Comparison of ENCODE assay signal across 15 mouse cellular contexts in the genomic region with DNA sequence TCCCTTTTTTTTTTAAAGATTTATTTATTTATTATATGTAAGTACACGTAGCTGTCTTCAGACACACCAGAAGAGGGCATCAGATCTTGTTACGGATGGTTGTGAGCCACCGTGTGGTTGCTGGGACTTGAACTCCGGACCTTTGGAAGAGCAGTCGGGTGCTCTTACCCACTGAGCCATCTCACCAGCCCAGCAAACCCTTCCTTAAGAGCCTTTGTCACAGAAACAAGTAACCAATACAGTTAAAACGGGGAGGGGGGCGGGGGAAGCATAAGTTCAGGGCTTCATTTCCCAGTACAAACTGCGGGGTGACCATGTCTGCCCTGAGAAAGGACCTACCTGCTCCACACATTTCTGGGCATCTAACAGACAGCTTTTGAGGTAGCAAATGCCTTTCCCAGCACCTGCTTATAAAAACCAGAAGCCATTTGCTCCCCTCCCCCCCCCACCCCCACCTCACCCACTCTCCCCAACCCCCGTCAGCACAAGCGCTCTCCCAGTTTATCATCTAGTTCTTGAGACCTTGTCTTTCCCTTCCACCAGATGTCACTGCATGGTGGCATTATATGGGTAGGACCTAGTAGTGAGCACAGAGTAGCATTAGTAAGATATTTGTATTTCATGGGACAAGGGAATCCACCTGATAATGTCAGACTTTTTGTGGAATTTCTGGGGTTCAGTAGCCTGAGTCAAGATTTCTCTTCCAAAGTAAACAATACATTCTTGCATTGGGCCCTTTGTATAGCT. TPM values are rescaled to one million over a fixed set of nuclear protein-coding genes. Genes with fewer than 3 reads are reported as not detected.
DNase-seq lines count a peak whose midpoint lies in the region; ATAC-seq and TF ChIP-seq lines count a peak whose summit lies in the region.
"Had no signal": no experiment of that assay in that cellular context is flagged by ENCODE, and none has a peak within 500 bp of the region (broad histone marks: within the 10 kb centered on the region; RNA-seq: fewer than 3 reads in every experiment).

No protein-coding gene starts in this region.

- H3K4me2 ChIP-seq in forebrain, postnatal 0 days (ENCODE audit: low read depth), result no peak overlapping the region
- H3K4me2 ChIP-seq in forebrain, embryonic 11.5 days (ENCODE audit: low read depth, low read length, severe bottlenecking), result no peak overlapping the region
- H3K4me2 ChIP-seq in lung, embryonic 14.5 days, result no peak overlapping the region
- H3K4me2 ChIP-seq: embryonic facial prominence, embryonic 15.5 days had no signal

- H3K27ac ChIP-seq in forebrain, postnatal 0 days (ENCODE audit: low read depth, low read length), result no peak overlapping the region
- no peak overlapping the region for H3K27ac ChIP-seq in forebrain, embryonic 11.5 days (ENCODE audit: low read depth, low read length)
- no peak overlapping the region for H3K27ac ChIP-seq in lung, embryonic 14.5 days (ENCODE audit: low read depth)
- H3K27ac ChIP-seq: embryonic facial prominence, embryonic 15.5 days had no signal

- no peak overlapping the region for H3K9ac ChIP-seq in forebrain, postnatal 0 days
- H3K9ac ChIP-seq in forebrain, embryonic 11.5 days (ENCODE audit: low read length), result no peak overlapping the region
- no peak overlapping the region for H3K9ac ChIP-seq in lung, embryonic 14.5 days
- H3K9ac ChIP-seq: embryonic facial prominence, embryonic 15.5 days had no signal

- peak; percentile 62; the same call in 1 of the 2 replicates for TF ChIP-seq CTCF in forebrain, postnatal 0 days (IDR thresholded peaks at IDR 0.05; ENCODE audit: low read depth)
- peak; percentile 37 for TF ChIP-seq CTCF in lung, embryonic 14.5 days (IDR thresholded peaks at IDR 0.05; ENCODE audit: low read depth)

- DNase-seq in forebrain, postnatal 0 days, result peak; percentile 47
- no peak for DNase-seq in forebrain, embryonic 11.5 days (ENCODE audit: low spot score)
- peak; percentile 38 for DNase-seq in lung, embryonic 14.5 days
- no peak for DNase-seq in lung, postnatal 36 days
- DNase-seq in CD4-positive helper T cell, adult 2 months (ENCODE audit: low read depth, low spot score), result peak; percentile 16
- DNase-seq in brain, adult 2 months (ENCODE audit: low read depth, low spot score), result peak; percentile 48
- no peak for DNase-seq in frontal cortex, postnatal 14 days (ENCODE audit: low spot score in 2 of 2)
- no peak for DNase-seq in cerebellum, adult 18-20 months
- DNase-seq: adrenal gland, adult 8-10 months; lung, adult 2 months had no signal

- peaks cover 15% of the 10 kb centered on the region for H3K36me3 ChIP-seq in forebrain, postnatal 0 days (ENCODE audit: insufficient read depth)
- H3K36me3 ChIP-seq in forebrain, embryonic 11.5 days (ENCODE audit: control insufficient read depth, insufficient read depth, low read length), result no peaks in the 10 kb centered on the region; the same call in 1 of the 2 replicates
- H3K36me3 ChIP-seq in lung, embryonic 14.5 days (ENCODE audit: insufficient read depth), result peaks cover 17% of the 10 kb centered on the region

- no peaks in the 10 kb centered on the region for H3K4me1 ChIP-seq in forebrain, postnatal 0 days (ENCODE audit: insufficient read depth)
- H3K4me1 ChIP-seq in forebrain, embryonic 11.5 days (replicated peaks; ENCODE audit: control insufficient read depth, insufficient read depth, low read length), result no peaks in the 10 kb centered on the region
- no peaks in the 10 kb centered on the region for H3K4me1 ChIP-seq in lung, embryonic 14.5 days (ENCODE audit: insufficient read depth)

- H3K4me3 ChIP-seq in forebrain, postnatal 0 days (ENCODE audit: low read depth, low read length), result no peak overlapping the region
- H3K4me3 ChIP-seq in forebrain, embryonic 11.5 days (ENCODE audit: low read depth, low read length), result no peak overlapping the region
- H3K4me3 ChIP-seq in lung, embryonic 14.5 days (ENCODE audit: low read depth, low read length), result no peak overlapping the region
- H3K4me3 ChIP-seq: embryonic facial prominence, embryonic 15.5 days had no signal

- ATAC-seq in forebrain, postnatal 0 days, result peak; percentile 64
- ATAC-seq in forebrain, embryonic 11.5 days (replicated peaks; ENCODE audit: low FRiP score), result no peak
- peak; percentile 22; the same call in 1 of the 2 replicates for ATAC-seq in lung, embryonic 14.5 days (ENCODE audit: insufficient read depth)

- H3K27me3 ChIP-seq in forebrain, postnatal 0 days (ENCODE audit: insufficient read depth, low read length), result no peaks in the 10 kb centered on the region
- H3K27me3 ChIP-seq in forebrain, embryonic 11.5 days (ENCODE audit: control insufficient read depth, insufficient read depth, low read length), result no peaks in the 10 kb centered on the region
- H3K27me3 ChIP-seq in lung, embryonic 14.5 days (ENCODE audit: insufficient read depth, low read length), result no peaks in the 10 kb centered on the region; the same call in 1 of the 2 replicates
- H3K27me3 ChIP-seq: embryonic facial prominence, embryonic 15.5 days had no signal

- H3K9me3 ChIP-seq in forebrain, postnatal 0 days (ENCODE audit: low read length), result no peaks in the 10 kb centered on the region
- no peaks in the 10 kb centered on the region for H3K9me3 ChIP-seq in forebrain, embryonic 11.5 days (ENCODE audit: control insufficient read depth, low read length)
- no peaks in the 10 kb centered on the region for H3K9me3 ChIP-seq in lung, embryonic 14.5 days (ENCODE audit: low read depth, low read length)
- H3K9me3 ChIP-seq: embryonic facial prominence, embryonic 15.5 days had no signal

- 48% methylated on average over 10 of the region's 10 CpGs for WGBS in forebrain, postnatal 0 days
- WGBS in forebrain, embryonic 11.5 days, result 59% methylated on average over 10 of the region's 10 CpGs
- WGBS in lung, embryonic 14.5 days, result 45% methylated on average over 10 of the region's 10 CpGs

RNA-seq across cellular contexts. Expression of a gene that starts 13.6 kb away (rescaled TPM):
- total RNA-seq in forebrain, postnatal 0 days (2014; rRNA removed), result 36.5 and 54.9 TPM in 2 replicates
- polyA plus RNA-seq in forebrain, postnatal 0 days (2015; fragmentation: Nextera tagmentation; extraction: Ambion mirVana), result 41.7 and 49.8 TPM in 2 replicates
- 19.1 and 21.3 TPM in 2 replicates for polyA plus RNA-seq in forebrain, embryonic 11.5 days (2014; fragmentation: Nextera tagmentation; extraction: Ambion mirVana)
- polyA plus RNA-seq in lung, embryonic 14.5 days (2014; fragmentation: Nextera tagmentation; extraction: Ambion mirVana), result 19.7 and 19.9 TPM in 2 replicates

RNA-seq across cellular contexts. Expression of a gene that starts 53.0 kb away (rescaled TPM):
- total RNA-seq in forebrain, postnatal 0 days (2014; rRNA removed), result not detected in 2 replicates
- polyA plus RNA-seq in forebrain, postnatal 0 days (2015; fragmentation: Nextera tagmentation; extraction: Ambion mirVana), result 0.07 TPM in 1 of 2 replicates, not detected in the other
- not detected in 2 replicates for polyA plus RNA-seq in forebrain, embryonic 11.5 days (2014; fragmentation: Nextera tagmentation; extraction: Ambion mirVana)
- not detected in 2 replicates for polyA plus RNA-seq in lung, embryonic 14.5 days (2014; fragmentation: Nextera tagmentation; extraction: Ambion mirVana)
- total RNA-seq: adrenal gland, adult 8-10 months; ES-E14; gastrocnemius, adult 18-20 months had no signal
- polyA plus RNA-seq: heart, embryonic 14.5 days; inflammation-experienced regulatory T-cells, adult 6 months had no signal

Comparison
In these comparisons a context has a peak if more than half of its experiments do, and no peak if none do; other contexts are left out.
1. DNase-seq: peak in forebrain, postnatal 0 days (single experiment), lung, embryonic 14.5 days (single experiment), CD4-positive helper T cell, adult 2 months (single experiment) and brain, adult 2 months (single experiment); none in forebrain, embryonic 11.5 days (single experiment), lung, postnatal 36 days (single experiment), frontal cortex, postnatal 14 days (0 of 2) and cerebellum, adult 18-20 months (0 of 2).